Mouse (Mus musculus): Measurements from ENCODE around the gene Utrn.

GRCm38 (mm10) chr10:12541757-12542156 is 327.4 kb downstream of the Utrn start:
- TF ChIP-seq POLR2A (IDR thresholded peaks at IDR 0.05; ENCODE audit: extremely low read depth, insufficient read depth, low read length) (no peak), CTCF (IDR thresholded peaks at IDR 0.05; ENCODE audit: extremely low read depth, insufficient read depth, low read length) (no peak)

Measured in cortical plate, adult 2 months (tissue).